Mouse (Mus musculus): ENCODE measurements around the gene Ccdc182. TPM values are rescaled to one million over a fixed set of nuclear protein-coding genes. Genes with fewer than 3 reads are reported as not detected.

Gene Ccdc182
- polyA plus RNA-seq, 1 experiment from 2014 or later, result 3.1 TPM

DNA sequence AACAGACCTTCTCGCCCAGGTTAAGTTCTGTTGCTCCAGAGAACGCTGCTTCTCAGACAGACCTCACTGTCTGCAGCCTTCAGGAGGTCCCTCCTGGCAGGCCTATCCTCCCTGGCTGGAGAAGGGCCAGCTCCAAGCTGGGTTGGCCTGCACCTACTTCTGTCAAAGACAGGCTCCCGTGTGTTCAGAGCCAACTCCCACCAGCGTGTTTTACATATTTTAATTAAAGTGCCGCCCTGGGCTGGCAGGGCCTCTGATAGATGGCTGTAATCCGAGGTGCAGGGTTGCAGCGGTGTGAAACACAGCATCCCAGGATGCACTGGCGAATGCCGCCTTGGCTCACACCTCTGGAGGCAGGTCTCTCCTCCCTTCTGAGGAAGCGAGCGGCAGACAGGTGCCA lies 5.5 kb upstream of the Ccdc182 start:
- Histone ChIP-seq H3K4me3 (no peak overlapping the region), H3K27me3 (no peaks in the 10 kb centered on the region), H3K4me1 (replicated peaks) (peaks cover 46% of the 10 kb centered on the region), H3K9ac (peak overlapping the region; percentile 23), H3K9me3 (no peaks in the 10 kb centered on the region), H3K27ac (replicated peaks) (peak overlapping the region; percentile 63), H3K4me2 (0 out of 2 replicates have a peak overlapping the region, but pooled peaks have one; percentile 11), H3K36me3 (no peaks in the 10 kb centered on the region)
- peak; percentile 57; the same call in 1 of the 2 replicates for ATAC-seq (ENCODE audit: low read depth)
- 19% methylated on average over 11 of the region's 11 CpGs for WGBS

- 23% methylated on average over 12 of the region's 12 CpGs for WGBS
- Histone ChIP-seq H3K4me3 (no peak overlapping the region), H3K4me1 (replicated peaks) (peaks cover 48% of the 10 kb centered on the region), H3K9ac (peak overlapping the region; percentile 23), H3K4me2 (0 out of 2 replicates have a peak overlapping the region, but pooled peaks have one; percentile 11), H3K9me3 (no peaks in the 10 kb centered on the region), H3K36me3 (no peaks in the 10 kb centered on the region), H3K27ac (replicated peaks) (peak overlapping the region; percentile 63), H3K27me3 (no peaks in the 10 kb centered on the region)
- peak; percentile 77 for ATAC-seq (ENCODE audit: low read depth)
Measured at GRCm38 (mm10) chr11:88288805-88289340, 5.0 kb upstream of the Ccdc182 start.

- WGBS, result 81% methylated on average over 4 of the region's 4 CpGs
- Histone ChIP-seq H3K27me3 (no peaks in the 10 kb centered on the region), H3K9me3 (no peaks in the 10 kb centered on the region), H3K36me3 (no peaks in the 10 kb centered on the region), H3K9ac (no peak overlapping the region), H3K4me2 (no peak overlapping the region), H3K27ac (replicated peaks) (no peak overlapping the region), H3K4me3 (no peak overlapping the region), H3K4me1 (replicated peaks) (peaks cover 66% of the 10 kb centered on the region)
- ATAC-seq (ENCODE audit: low read depth), result no peak
Measured at GRCm38 (mm10) chr11:88291245-88291644, 2.6 kb upstream of the Ccdc182 start.

DNA sequence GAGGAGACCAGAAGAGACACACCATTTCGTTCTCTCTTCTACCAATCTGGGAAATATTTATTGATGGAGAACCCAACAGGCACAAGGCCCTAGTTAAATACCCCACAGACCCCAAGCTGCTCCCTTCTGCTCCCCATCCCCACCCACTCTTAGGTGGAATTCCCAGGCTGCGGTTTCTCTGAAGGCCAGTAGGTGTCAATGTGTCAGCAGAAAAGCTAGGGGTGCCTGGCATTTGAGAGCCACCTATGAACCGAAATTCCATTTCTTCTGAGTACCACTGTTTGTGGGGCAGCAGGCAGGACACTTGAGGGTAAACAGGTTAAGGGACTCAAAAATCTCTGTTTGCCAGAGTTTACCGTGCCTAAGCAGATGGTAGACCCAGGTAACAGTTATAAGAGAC lies 2.2 kb upstream of the Ccdc182 start:
- Histone ChIP-seq H3K9me3 (no peaks in the 10 kb centered on the region), H3K4me3 (no peak overlapping the region), H3K9ac (no peak overlapping the region; the same call in 1 of the 2 replicates), H3K27ac (replicated peaks) (no peak overlapping the region), H3K4me1 (replicated peaks) (peaks cover 68% of the 10 kb centered on the region), H3K4me2 (no peak overlapping the region), H3K27me3 (no peaks in the 10 kb centered on the region), H3K36me3 (no peaks in the 10 kb centered on the region)
- 37% methylated on average over 4 of the region's 4 CpGs for WGBS
- no peak for ATAC-seq (ENCODE audit: low read depth)

GRCm38 (mm10) chr11:88294394-88294710 lies 494 bp downstream of the Ccdc182 start:
- H3K9me3 ChIP-seq, result no peaks in the 10 kb centered on the region
- no peaks in the 10 kb centered on the region for H3K27me3 ChIP-seq
- H3K9ac ChIP-seq, result peak overlapping the region; percentile 62
- H3K4me1 ChIP-seq (replicated peaks), result peaks cover 67% of the 10 kb centered on the region
- peak overlapping the region; percentile 57 for H3K4me2 ChIP-seq
- H3K4me3 ChIP-seq, result peak overlapping the region; percentile 35
- no peak for ATAC-seq (ENCODE audit: low read depth)
- 22% methylated on average over 17 of the region's 17 CpGs for WGBS
- no peaks in the 10 kb centered on the region for H3K36me3 ChIP-seq
- H3K27ac ChIP-seq (replicated peaks), result peak overlapping the region; percentile 78

DNA sequence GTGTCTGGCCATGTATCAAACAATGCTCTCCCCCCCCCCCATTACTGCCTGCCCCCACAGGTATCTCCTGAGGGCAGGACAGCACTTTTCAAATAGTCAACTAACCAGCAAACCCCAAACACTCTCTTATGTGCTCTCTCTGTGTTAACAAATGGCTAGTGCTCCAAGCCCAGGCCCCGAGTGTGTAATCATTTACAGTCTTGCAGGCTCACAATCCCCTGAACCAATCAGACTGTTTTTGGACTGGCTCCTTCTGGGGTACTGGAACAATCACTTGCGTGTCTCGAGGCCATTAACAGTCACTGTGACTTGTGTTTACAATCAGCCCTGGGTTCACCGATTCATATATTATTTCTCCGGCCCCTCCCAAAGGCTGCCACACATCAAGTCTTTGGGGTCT lies 1.4 kb downstream of the Ccdc182 start:
- H3K27me3 ChIP-seq, result no peaks in the 10 kb centered on the region
- H3K9ac ChIP-seq, result peak overlapping the region; percentile 62; the same call in 1 of the 2 replicates
- H3K27ac ChIP-seq (replicated peaks), result peak overlapping the region; percentile 78
- ATAC-seq (ENCODE audit: low read depth), result 0 out of 2 replicates have a peak, but pooled peaks have one; percentile 7
- H3K4me1 ChIP-seq (replicated peaks), result peaks cover 62% of the 10 kb centered on the region
- 19% methylated on average over 5 of the region's 5 CpGs for WGBS
- no peaks in the 10 kb centered on the region for H3K9me3 ChIP-seq
- peak overlapping the region; percentile 57 for H3K4me2 ChIP-seq
- H3K36me3 ChIP-seq, result no peaks in the 10 kb centered on the region
- no peak overlapping the region for H3K4me3 ChIP-seq

DNA sequence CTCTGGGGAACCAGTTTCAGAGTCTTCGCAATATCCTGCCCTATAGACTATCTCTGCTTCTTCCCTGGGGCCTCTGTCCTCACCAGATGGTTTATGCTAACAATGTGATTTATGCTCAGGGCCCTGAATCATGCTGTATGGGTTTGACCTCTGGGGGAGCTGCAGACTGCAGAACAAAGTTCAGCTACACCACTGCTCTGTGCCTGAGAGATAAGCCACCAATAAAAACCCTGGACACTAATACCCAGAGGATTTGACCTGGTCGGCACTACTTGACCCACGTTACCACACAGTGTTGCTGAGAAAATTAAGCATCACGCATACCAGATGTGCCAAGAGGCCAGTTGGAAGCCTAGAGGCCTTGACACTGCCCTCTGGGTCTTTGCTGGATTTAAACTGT lies 3.7 kb downstream of the Ccdc182 start:
- Histone ChIP-seq H3K4me2 (no peak overlapping the region), H3K9ac (no peak overlapping the region), H3K27ac (replicated peaks) (no peak overlapping the region), H3K9me3 (no peaks in the 10 kb centered on the region), H3K36me3 (no peaks in the 10 kb centered on the region), H3K4me3 (no peak overlapping the region), H3K27me3 (no peaks in the 10 kb centered on the region), H3K4me1 (replicated peaks) (peaks cover 66% of the 10 kb centered on the region)
- WGBS, result 23% methylated on average over 4 of the region's 4 CpGs
- no peak; the same call in 1 of the 2 replicates for ATAC-seq (ENCODE audit: low read depth)

DNA sequence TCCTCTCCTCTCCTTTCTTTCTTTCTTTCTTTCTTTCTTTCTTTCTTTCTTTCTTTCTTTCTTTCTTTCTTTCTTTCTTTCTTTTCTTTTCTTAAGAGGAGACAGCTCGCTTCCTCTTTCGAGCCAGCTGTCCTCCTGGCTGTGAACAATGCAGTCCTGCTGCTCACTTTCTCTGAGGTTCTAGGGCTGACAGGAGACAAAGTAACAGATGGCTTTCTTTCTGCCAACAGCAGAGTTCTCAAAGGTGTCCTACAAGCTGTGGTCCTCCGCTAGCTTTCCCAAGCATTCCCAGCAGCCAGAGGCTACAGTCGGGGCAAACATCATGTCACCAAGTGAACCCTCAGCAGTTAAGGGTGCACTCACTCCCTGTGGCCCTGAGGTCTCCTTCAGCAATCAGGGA lies 5.5 kb downstream of the Ccdc182 start:
- Histone ChIP-seq H3K4me3 (no peak overlapping the region), H3K9me3 (no peaks in the 10 kb centered on the region), H3K4me1 (replicated peaks) (peaks cover 55% of the 10 kb centered on the region), H3K27me3 (no peaks in the 10 kb centered on the region), H3K36me3 (no peaks in the 10 kb centered on the region), H3K27ac (replicated peaks) (no peak overlapping the region), H3K4me2 (no peak overlapping the region), H3K9ac (no peak overlapping the region)
- no peak for ATAC-seq (ENCODE audit: low read depth)
- WGBS, result 39% methylated on average over 4 of the region's 4 CpGs

DNA sequence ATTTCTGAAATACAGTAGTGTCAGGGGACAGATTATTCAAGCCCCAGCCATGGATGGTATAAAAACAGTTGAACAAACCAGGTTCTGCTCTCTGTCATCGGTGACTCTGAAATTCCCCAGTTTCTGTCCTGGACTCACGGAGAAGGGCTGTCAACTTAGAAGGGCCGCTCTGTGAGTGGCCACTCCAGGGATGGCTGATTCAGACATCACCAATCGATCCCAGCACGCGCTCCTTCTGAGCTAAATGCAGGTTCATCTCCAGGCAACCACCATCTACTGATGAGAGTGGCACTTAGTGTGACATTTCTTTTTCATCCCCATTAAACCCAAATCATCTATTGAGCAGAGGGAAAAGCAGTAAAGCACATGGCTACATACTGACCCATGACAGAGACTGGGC lies 7.8 kb downstream of the Ccdc182 start:
- 38% methylated on average over 6 of the region's 6 CpGs for WGBS
- H3K4me1 ChIP-seq (replicated peaks), result peaks cover 36% of the 10 kb centered on the region
- H3K27ac ChIP-seq (replicated peaks), result 0 out of 2 replicates have a peak overlapping the region, but pooled peaks have one; percentile 5
- H3K4me2 ChIP-seq, result 0 out of 2 replicates have a peak overlapping the region, but pooled peaks have one; percentile 2
- H3K9ac ChIP-seq, result no peak overlapping the region
- H3K27me3 ChIP-seq, result no peaks in the 10 kb centered on the region
- H3K9me3 ChIP-seq, result no peaks in the 10 kb centered on the region
- H3K4me3 ChIP-seq, result no peak overlapping the region
- no peak for ATAC-seq (ENCODE audit: low read depth)
- no peaks in the 10 kb centered on the region for H3K36me3 ChIP-seq

GRCm38 (mm10) chr11:88305759-88306158 lies 11.9 kb downstream of the Ccdc182 start:
- WGBS, result 92% methylated on average over 6 of the region's 6 CpGs
- Histone ChIP-seq H3K4me3 (no peak overlapping the region), H3K4me1 (replicated peaks) (peaks cover 50% of the 10 kb centered on the region), H3K27me3 (no peaks in the 10 kb centered on the region), H3K9ac (no peak overlapping the region), H3K9me3 (no peaks in the 10 kb centered on the region), H3K27ac (replicated peaks) (no peak overlapping the region), H3K36me3 (no peaks in the 10 kb centered on the region), H3K4me2 (no peak overlapping the region)
- ATAC-seq (ENCODE audit: low read depth), result no peak

- no peak overlapping the region for H3K4me3 ChIP-seq
- no peak for ATAC-seq (ENCODE audit: low read depth)
- peak overlapping the region; percentile 81 for H3K27ac ChIP-seq (replicated peaks)
- no peaks in the 10 kb centered on the region for H3K27me3 ChIP-seq
- H3K4me2 ChIP-seq, result no peak overlapping the region
- H3K9me3 ChIP-seq, result no peaks in the 10 kb centered on the region
- no peaks in the 10 kb centered on the region for H3K36me3 ChIP-seq
- WGBS, result 80% methylated on average over 14 of the region's 14 CpGs
- peaks cover 58% of the 10 kb centered on the region for H3K4me1 ChIP-seq (replicated peaks)
- no peak overlapping the region for H3K9ac ChIP-seq
Measured at GRCm38 (mm10) chr11:88307616-88308543, 14.0 kb downstream of the Ccdc182 start.

DNA sequence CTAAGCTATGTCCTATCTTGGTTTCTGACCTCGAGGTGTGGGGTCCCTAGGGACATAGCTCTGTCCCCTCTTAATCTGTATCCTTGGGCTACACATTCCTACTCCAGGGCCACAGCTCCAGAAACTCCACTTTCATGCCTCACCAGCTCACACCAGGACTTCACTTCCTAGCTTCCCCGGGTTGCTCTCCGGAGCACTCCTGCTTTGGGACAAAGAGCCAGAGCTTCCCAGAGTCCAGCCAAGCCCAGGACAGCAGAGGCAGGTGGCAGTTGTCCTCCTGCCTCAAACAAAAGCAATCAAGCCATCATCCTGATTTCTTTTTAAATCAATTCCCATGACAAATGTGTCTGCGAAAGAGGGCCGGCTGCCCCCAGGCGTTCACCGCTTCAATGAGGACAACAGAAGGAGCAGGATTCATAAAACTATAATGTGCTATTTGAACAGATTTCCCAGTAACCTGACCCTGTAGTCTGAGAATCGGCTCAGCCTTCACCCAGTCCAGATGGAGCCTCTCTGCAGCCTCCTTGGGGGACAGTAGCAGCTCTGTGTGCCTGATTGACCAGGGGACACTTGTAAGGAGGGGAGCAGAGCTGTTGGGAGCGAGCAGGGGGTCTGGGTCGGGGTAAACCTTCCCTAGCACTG lies 15.3 kb downstream of the Ccdc182 start:
- Histone ChIP-seq H3K9ac (0 out of 2 replicates have a peak overlapping the region, but pooled peaks have one; percentile 26), H3K27ac (replicated peaks) (peak overlapping the region; percentile 81), H3K4me3 (no peak overlapping the region), H3K4me1 (replicated peaks) (peaks cover 66% of the 10 kb centered on the region), H3K9me3 (no peaks in the 10 kb centered on the region), H3K27me3 (no peaks in the 10 kb centered on the region), H3K4me2 (no peak overlapping the region), H3K36me3 (no peaks in the 10 kb centered on the region)
- WGBS, result 12% methylated on average over 10 of the region's 10 CpGs
- ATAC-seq (ENCODE audit: low read depth), result peak; percentile 63; the same call in 1 of the 2 replicates

Data from neural tube, embryonic 13.5 days (tissue).